17 mouse cellular contexts compared by ENCODE assay signal in the genomic region with DNA sequence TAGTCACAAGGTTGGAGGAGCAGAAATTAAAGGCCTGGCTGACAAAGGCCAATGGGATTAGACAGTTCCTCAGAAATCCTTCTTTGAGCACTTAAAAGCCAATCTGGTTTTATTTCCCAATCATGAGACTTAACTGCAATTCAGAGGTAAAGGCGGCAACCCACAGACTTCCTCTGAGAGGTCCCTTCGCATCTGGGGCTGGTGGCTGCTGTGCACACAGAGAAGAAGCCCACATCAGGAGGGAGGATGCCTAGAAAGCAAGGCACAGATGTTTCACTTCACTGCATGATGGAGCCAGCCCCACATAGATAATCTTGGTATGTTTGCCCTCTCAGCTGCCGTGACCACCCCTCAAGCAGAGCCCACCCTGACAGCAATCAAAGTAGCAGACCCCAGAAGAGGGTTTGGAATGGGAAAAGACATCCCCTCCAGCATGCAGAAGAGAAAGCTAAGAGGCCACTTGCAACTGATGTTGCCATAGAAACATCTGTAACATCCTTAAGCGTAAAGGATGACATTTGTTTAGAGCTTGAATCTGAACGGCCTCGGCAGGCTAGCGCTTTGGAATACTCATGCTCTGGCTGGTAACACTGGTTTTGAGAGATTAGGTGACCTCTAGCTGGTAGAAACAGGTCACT.
DNase-seq lines count a peak whose midpoint lies in the region; ATAC-seq lines count a peak whose summit lies in the region.
"Had no signal": no experiment of that assay in that cellular context is flagged by ENCODE, and none has a peak within 500 bp of the region (broad histone marks: within the 10 kb centered on the region; RNA-seq: fewer than 3 reads in every experiment).

No protein-coding gene starts in this region.

- WGBS in hindbrain, embryonic 13.5 days = 50% methylated on average over 7 of the region's 7 CpGs
- WGBS in hindbrain, embryonic 10.5 days = 70% methylated on average over 7 of the region's 7 CpGs

- no peaks in the 10 kb centered on the region for H3K36me3 ChIP-seq in hindbrain, embryonic 13.5 days
- no peaks in the 10 kb centered on the region for H3K36me3 ChIP-seq in hindbrain, embryonic 10.5 days
- H3K36me3 ChIP-seq: neural tube, embryonic 12.5 days; stomach, embryonic 15.5 days had no signal

- no peak overlapping the region for H3K9ac ChIP-seq in hindbrain, embryonic 13.5 days
- H3K9ac ChIP-seq: neural tube, embryonic 12.5 days; stomach, embryonic 15.5 days had no signal

- no peak for DNase-seq in hindbrain, embryonic 10.5 days (ENCODE audit: low spot score)
- DNase-seq in CD4-positive helper T cell, adult 2 months (ENCODE audit: low read depth, low spot score) = peak; percentile 18
- peak; percentile 6 to 9 for DNase-seq in thymus, adult 18-20 months
- DNase-seq in cerebellum, postnatal 25 days = no peak
- no peak for DNase-seq in embryo, embryonic 10 days (ENCODE audit: low spot score)
- DNase-seq in cerebellum, adult 9-10 months = no peak
- DNase-seq: cerebellum, adult 11 months; gastrocnemius, postnatal 10 days; heart, postnatal 36 days; kidney, adult 11 months; kidney, postnatal 25 days; liver had no signal

- H3K9me3 ChIP-seq in hindbrain, embryonic 13.5 days = no peaks in the 10 kb centered on the region
- H3K9me3 ChIP-seq in hindbrain, embryonic 10.5 days = no peaks in the 10 kb centered on the region
- H3K9me3 ChIP-seq: megakaryocyte, embryonic 14.5 days; neural tube, embryonic 12.5 days; stomach, embryonic 15.5 days had no signal

- H3K27ac ChIP-seq in hindbrain, embryonic 13.5 days = peak overlapping the region; percentile 49; the same call in 1 of the 2 replicates
- H3K27ac ChIP-seq in hindbrain, embryonic 10.5 days = no peak overlapping the region
- H3K27ac ChIP-seq: neural tube, embryonic 12.5 days; stomach, embryonic 15.5 days had no signal

- no peak for ATAC-seq in hindbrain, embryonic 13.5 days (ENCODE audit: low FRiP score)
- peak; percentile 83 for ATAC-seq in granulocyte monocyte progenitor cell, adult 5-6 weeks (replicated peaks; ENCODE audit: poor library complexity, severe bottlenecking)

- H3K27me3 ChIP-seq in hindbrain, embryonic 13.5 days = 0 out of 2 replicates have a peak, but pooled peaks cover 4% of the 10 kb centered on the region
- H3K27me3 ChIP-seq in hindbrain, embryonic 10.5 days (ENCODE audit: insufficient read depth, poor library complexity, severe bottlenecking) = peaks cover 5% of the 10 kb centered on the region; the same call in 1 of the 2 replicates
- H3K27me3 ChIP-seq: neural tube, embryonic 12.5 days; stomach, embryonic 15.5 days had no signal

- H3K4me2 ChIP-seq in hindbrain, embryonic 13.5 days = no peak overlapping the region
- H3K4me2 ChIP-seq: neural tube, embryonic 12.5 days; stomach, embryonic 15.5 days had no signal

- no peak overlapping the region for H3K4me3 ChIP-seq in hindbrain, embryonic 13.5 days
- no peak overlapping the region for H3K4me3 ChIP-seq in hindbrain, embryonic 10.5 days
- H3K4me3 ChIP-seq: megakaryocyte, embryonic 14.5 days; neural tube, embryonic 12.5 days; stomach, embryonic 15.5 days had no signal

- peaks cover 26% of the 10 kb centered on the region for H3K4me1 ChIP-seq in hindbrain, embryonic 13.5 days (replicated peaks)
- peaks cover 23% of the 10 kb centered on the region for H3K4me1 ChIP-seq in hindbrain, embryonic 10.5 days (replicated peaks)
- H3K4me1 ChIP-seq: megakaryocyte, embryonic 14.5 days had no signal

Comparison
In these comparisons a context has a peak if more than half of its experiments do, and no peak if none do; other contexts are left out.
1. DNase-seq: peak in CD4-positive helper T cell, adult 2 months (single experiment) and thymus, adult 18-20 months (2 of 2); none in hindbrain, embryonic 10.5 days (single experiment), cerebellum, postnatal 25 days (0 of 2), embryo, embryonic 10 days (single experiment) and cerebellum, adult 9-10 months (single experiment).